Mouse (Mus musculus) liver (tissue): ENCODE data around the gene Hes3.
A peak's percentile ranks its signal among the peaks of the same experiment; 100 is the strongest.

Experiments used
- DNase-seq: peaks from one replicate; pipeline ENCODE4 v3.0.0-alpha.2; 2020; ENCODE audit warnings: mixed read lengths

Hes3 gene

GRCm38 (mm10) chr4:152291562-152291961 lies at the start of gene Hes3:
Hes3 (minus strand) TSS chr4:152291662.
- no peak for DNase-seq

- DNase-seq, result peak; percentile 65
These were observed 49.3 kb upstream of the Hes3 start for GRCm38 (mm10) chr4:152340584-152341284.

DNA sequence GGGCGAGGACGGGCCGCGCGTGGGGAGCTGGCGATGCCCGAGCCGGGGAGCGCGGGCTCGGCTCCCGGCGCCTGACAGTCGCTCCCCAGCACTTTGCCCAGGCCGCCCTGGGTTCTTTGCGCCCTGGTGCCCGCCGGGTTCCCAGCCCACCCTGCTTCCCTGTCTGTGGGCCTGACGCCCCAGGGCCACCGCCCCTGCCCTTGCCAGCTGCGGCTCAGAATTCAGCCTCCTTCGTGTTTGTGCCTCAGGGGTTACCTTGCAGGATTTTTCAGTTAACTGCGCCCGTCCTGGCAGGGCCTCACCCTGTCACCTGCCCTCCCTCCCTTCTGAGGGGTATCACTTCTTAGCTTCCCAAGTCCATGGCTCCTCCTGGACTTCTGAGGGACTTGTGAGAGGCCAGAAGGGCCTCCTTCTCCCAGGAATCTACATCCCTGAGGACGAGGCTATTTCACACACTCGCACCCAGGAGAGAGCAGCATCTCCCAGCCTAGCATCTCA lies 47.9 kb upstream of the Hes3 start:
- no peak for DNase-seq

- no peak for DNase-seq
These were observed 47.2 kb upstream of the Hes3 start, which contains the start of gene Chd5 for GRCm38 (mm10) chr4:152338419-152339292. Chd5 (plus strand) TSS chr4:152338651.

DNA sequence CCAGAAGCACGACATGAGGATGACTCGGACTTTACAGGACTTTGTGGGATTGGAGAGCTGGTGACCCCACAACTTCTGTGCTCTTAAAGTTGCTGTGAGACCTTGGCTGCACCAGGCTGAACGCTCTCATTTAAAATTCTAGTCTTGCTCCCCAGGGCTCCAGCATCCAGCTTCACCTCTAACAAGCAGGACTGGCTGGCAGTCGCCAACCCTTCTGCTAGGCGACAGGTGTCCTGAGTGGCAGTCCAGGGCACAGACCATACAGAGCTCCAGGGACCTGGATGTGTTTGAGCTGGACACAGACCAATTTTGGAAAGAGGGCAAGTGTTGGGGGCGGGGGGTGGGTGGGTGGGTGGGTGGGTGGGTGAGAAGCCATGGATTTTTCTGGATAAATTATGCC lies 46.3 kb upstream of the Hes3 start:
- DNase-seq, result no peak

DNA sequence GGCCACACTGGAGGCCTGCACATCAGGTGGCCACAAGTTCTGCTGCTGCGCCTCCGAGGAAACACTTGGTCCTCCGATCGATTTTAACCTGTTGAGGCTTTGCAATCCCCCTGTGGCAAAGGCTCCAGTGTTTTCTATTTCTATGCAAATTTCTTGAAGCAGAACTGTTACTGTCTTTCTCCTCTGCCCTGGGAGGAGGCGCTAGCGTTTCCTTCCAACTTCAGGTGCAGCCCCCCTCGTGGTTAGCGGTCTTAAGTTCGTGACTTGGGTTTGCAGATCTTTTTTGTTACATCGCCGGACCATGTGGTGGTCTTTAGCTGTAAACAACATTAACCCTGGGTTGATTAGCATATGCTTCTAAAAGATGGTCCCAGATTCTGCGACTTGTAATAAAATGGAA lies 42.1 kb upstream of the Hes3 start:
- no peak for DNase-seq

- DNase-seq, result peak; percentile 67
These were observed 41.5 kb upstream of the Hes3 start for GRCm38 (mm10) chr4:152332952-152333351.

DNA sequence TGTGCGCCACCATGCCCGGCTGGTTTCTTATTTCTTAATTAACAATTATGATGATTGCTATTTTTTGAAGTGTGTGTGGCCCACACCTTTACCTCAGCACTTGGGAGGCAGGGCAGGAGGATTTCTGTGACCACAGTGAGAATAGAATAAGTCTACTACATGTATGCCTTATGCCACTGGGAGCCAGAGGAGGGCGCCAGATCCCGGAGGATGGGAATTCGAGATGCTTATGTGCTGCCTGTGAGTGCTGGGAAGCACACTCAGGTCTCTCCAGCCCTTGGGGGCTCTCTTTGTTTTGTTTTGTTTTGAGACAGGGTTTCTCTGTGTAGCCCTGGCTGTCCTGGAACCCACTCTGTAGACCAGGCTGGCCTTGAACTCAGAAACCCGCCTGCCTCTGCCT lies 37.2 kb upstream of the Hes3 start:
- peak; percentile 67 for DNase-seq

GRCm38 (mm10) chr4:152326543-152326942 lies 35.1 kb upstream of the Hes3 start:
- DNase-seq, result no peak

GRCm38 (mm10) chr4:152325574-152326411 lies 34.3 kb upstream of the Hes3 start, which contains the start of gene Rpl22:
Rpl22 (plus strand) TSS chr4:152325742.
- peak; percentile 94 for DNase-seq

DNA sequence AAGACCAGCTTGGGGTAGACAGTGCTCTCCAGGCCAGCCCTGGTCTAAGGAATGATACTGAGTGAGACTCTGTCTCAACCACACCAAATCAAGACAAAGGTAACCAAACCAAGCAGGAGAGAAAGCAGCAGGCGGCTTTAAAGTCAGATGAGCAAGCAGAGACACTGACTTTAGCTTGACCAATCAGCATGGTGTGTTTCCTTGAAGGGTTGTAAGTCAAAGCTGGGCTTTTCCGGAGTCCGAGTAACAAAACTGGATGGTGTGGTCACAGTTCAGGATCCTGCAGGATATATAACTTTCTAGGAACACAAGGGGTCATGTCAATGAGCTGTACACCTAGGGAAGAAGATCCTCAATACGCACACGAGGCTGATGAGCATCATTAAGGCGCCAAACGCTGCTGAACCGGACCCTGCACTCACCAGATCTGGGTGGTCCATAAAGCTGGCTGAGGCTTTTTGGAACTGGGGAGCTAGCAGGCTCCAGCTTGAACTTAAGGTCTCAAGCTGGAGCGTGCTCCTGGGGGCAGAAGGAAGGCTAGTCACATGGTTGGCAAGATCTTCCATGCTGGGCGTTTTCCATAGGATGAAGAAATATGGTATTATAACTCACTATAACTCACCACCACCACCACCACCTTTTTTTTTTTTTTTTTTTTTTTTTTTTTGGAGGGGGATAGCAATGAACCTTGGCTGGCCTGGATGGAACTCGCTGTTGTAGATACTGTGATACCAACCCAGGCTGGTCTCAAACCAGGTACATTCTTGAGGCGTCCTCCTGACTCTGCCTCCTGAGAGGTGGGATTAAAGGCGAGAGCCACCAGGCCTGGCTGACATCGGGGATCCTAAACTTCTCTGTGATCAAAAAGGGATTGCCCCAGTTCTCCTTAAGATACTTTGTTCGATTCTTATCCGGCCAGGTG lies 33.4 kb upstream of the Hes3 start:
- DNase-seq, result no peak

DNA sequence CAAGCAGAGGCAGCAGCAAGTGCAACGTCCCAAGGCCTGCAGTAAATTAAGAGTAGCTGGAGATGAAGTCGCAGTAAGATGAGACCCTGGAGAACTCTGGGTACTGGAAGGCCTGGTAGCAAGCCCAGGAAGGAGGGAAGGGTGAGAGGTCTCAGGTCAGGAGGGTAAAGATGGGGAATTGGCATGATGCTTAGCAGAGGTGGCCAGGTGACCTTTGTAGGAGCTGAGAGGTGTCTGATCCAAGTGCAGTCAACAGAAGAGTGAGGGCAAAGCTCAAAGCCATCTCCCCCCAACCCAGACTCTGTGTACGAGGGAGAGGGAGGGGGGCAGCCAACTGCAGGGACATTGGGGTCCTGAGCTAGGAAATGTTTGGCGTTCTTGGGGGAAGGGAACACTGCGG lies 30.0 kb upstream of the Hes3 start:
- no peak for DNase-seq

DNA sequence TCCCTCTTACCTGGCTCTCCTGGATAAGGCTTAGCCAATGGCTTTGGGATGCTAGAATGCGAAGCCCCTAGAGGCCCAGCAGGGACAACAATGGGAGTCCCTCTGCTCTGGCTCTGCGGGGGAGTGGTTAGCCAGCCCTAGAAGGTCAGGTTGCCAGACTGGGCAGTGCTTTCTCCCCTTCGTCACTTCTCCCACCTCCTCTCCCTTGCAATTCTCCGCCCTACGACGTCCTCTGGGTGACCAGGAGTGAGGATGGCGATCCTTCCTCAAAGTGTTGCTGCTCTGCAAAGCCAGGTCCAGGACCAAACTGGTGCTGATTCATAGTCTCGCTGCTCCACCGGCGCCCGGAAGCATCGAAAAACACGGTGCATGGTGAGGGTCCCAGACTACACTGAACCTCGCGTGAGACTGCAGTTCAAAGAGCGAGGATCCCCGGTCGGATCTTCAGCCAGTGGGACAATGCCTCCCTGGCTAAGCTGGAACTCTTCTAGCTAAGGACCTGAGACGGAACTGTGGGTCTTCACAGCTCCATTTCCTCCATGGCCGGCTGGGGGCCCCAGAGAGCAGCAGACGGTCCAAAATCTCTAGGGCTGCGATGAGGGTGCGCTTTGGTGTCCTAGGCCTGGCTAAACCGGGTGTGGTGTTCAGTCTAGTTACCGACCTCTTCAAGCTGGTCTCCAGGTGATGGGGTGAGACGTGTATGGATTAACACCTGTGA lies 27.2 kb upstream of the Hes3 start, which contains the start of gene Rnf207:
TSS of gene Rnf207 (minus strand) at position 477 of the 718 bp plus-strand sequence.
- DNase-seq, result peak; percentile 56

DNA sequence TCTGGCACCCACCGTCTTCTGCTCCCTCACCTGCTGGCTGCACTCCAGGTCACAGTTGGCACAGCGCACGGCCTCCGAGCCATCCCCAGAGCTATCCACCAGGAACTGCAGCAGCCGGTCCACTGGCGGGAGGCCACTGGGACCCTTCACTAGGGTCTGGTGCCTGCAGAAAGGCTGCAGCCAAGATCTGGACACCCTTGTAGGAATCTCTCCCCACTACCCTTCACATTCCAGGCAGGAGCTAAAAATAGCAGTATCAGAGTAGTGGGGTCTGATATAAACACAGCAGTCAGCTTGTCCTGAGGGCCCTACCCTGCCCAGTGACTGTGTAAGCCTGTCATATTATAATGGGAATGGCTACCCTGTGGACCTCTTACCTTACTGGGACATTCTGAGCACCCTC lies 26.2 kb upstream of the Hes3 start:
- DNase-seq, result no peak

DNA sequence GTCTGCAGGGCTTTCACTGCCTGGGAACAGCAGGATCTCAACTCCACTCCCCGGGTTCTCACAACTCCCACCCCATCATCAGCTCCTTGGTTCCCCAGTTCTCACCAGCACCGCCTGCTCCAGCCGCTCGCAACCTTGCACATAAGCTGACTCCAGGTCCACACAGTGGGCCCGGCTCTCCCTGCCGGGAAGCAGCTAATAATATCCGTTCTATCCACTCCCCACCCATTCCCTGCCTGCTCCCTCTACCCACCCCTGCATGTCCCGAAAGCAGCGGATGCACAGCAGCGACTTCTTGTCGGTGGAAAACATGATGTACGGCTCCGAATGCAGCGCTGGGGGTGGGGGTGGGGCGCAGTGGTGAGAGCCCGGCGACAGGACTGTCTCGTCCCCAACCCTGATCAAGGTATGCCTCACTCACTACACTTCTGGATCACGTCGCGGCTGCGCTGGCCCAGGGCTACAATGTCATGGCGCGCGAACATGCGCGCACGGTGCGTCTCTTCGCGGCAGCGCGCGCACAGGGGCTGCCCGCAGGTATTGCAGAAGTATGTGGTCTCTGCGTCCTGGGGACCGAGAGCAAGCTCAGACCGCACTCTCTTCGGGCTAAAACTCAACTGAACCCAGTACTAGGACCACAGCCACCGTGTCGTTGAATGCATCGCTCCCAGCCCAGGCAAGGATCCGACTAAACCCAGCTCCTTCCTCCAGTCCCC lies 24.2 kb upstream of the Hes3 start:
- DNase-seq, result no peak

DNA sequence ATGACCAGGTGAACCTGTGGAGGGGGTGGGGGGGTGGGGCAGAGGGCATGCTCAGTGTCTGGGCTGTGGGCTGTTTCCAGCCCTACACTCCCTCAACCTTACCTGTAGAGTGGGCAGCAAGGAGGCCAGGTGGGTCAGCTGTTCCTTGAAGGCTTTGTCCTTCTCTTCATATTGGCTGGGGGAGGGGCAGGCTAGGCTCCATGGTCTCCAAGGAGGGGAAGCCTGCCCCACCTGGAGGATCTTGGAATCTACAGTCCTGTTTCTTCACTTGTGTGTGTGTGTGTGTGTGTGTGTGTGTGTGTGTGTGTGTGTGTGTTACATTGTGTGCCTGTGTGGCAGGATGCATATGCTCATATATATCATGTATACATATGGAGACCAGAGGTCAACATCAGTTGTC lies 22.5 kb upstream of the Hes3 start:
- no peak for DNase-seq

GRCm38 (mm10) chr4:152313211-152313632 lies 21.8 kb upstream of the Hes3 start:
- DNase-seq, result no peak

DNA sequence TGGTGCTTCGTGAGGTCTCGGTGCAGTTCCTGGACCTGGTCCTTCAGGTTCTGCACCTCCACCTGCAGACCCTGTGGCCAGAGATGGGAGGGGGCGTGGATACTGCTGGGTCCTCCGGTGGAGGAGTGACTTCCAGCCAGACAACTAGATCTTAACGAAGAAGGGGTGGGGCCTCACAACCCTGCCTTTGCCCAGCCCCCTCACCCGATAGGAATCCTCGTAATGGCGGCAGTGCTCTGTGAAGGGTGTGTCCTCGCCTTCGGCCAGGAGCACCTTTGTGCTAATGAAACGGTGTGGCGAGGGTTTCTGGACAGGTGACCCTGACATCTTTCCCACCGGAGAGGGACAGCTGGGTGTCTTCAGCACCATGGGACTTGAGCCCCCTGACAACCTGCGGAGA lies 20.7 kb upstream of the Hes3 start:
- no peak for DNase-seq

- DNase-seq, result no peak
These were observed 16.1 kb upstream of the Hes3 start for GRCm38 (mm10) chr4:152307542-152307941.

DNA sequence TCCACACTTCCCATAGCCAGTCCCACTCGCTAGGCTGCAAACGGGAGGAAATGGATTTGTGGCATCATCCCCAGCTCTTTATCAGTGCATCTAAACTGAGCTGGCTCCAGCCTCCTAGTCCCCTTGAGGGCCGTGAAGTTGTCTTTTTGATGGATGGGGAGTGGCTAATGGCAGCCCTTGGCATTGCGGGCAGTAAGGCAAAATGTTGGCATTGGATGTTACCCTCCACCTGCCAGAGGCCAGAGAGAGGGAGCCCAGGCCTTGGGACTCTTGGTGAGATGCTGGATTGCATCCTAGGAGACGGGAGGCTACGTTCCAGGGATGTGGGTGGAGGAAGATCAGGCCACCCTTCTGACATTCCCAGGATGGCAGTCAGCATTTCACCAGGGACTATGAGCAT lies 14.5 kb upstream of the Hes3 start:
- no peak for DNase-seq
